Mouse (Mus musculus) spleen, postnatal 14 days (tissue): ENCODE data around the gene Yaf2.

Experiments
- DNase-seq, 2 experiments: peaks; one replicate each; pipeline ENCODE4 v3.0.0; 2021 to 2022; ENCODE audit warnings: low spot score in 2 of 2

The Yaf2 gene

DNA sequence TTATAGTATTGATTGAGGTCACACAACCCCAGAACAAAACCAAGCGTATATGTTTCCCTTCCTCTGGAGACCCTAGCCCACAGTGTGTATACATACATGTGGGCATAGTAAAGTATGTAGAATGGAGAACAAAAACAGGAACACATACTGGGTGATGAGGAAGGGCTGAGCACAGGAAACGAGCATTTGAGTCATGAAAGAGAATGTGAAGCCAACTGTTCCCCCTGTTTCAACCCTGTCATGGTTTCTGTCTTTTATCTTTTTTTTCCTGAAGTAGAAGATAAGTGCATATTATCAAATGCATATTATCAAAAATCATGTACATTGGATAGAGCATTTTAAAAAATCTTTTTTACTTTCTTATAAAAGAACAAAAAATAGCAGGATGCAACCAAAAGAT, 49.1 kb downstream of the Yaf2 start:
- no peak for DNase-seq

DNA sequence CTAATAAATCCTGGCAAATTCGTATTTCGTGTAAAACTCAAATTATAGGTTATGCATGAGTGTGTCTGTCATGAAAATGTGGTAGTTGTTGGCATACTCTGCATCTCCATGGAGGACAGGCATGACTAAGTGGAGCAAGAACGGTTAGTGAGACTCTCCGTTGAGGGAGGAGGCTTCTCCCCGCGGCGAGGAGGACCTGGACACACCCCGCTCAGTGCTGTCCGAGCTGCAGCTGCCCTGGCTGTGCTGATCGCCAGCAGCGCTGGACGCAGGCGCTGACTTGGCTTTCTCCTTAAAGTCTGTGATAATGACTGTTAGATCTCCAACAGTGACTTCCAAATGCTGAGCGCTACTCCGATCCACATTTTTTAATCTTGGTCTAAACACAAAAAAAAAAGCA, 51.5 kb downstream of the Yaf2 start:
- DNase-seq, result no peak

GRCm38 (mm10) chr15:93284326-93284725, 52.4 kb downstream of the Yaf2 start:
- DNase-seq, result no peak

- DNase-seq, result peak in 1 of 2 experiments; percentile 28
These were observed 53.4 kb downstream of the Yaf2 start for GRCm38 (mm10) chr15:93283349-93283748.

DNA sequence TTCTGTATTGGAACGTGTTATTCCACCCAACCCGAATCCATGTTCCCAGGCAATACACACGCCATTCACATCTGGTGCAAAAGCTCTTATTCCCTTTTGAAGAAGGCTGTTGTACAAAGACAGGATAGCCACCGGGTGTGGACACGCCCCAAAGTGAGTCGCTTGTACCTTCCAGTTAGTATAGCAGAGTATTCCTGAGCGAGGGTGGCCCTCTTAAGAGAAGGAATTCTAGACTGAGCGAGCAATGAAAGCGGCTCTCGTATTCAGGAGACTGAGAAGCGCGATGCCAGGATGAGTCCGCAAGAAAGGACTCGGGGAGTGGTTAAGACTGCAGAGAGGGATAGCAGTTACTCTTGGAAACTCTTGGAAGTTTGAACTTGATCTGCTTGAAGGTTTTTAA, 60.5 kb downstream of the Yaf2 start:
- DNase-seq, result no peak

DNA sequence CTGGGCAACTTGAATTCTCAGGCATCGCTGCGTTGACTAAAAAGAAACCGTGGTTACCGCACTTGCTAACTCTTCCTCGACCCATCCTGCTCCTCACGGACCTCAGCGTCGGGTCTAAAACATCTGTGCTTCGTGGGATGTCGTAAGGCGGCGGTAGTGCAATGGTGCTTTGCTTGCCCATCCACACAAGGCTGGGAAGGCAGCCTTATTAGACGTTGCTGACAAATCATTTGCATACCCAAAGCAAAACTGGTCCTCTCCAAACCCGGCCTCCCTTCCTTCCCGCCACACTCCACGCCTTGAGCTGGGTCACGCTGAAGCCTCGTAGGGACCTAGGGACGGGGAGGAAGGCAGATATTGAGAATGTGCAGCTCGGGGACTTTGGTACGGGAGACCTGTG, 61.1 kb downstream of the Yaf2 start:
- DNase-seq, result peak in 1 of 2 experiments; percentile 22

DNA sequence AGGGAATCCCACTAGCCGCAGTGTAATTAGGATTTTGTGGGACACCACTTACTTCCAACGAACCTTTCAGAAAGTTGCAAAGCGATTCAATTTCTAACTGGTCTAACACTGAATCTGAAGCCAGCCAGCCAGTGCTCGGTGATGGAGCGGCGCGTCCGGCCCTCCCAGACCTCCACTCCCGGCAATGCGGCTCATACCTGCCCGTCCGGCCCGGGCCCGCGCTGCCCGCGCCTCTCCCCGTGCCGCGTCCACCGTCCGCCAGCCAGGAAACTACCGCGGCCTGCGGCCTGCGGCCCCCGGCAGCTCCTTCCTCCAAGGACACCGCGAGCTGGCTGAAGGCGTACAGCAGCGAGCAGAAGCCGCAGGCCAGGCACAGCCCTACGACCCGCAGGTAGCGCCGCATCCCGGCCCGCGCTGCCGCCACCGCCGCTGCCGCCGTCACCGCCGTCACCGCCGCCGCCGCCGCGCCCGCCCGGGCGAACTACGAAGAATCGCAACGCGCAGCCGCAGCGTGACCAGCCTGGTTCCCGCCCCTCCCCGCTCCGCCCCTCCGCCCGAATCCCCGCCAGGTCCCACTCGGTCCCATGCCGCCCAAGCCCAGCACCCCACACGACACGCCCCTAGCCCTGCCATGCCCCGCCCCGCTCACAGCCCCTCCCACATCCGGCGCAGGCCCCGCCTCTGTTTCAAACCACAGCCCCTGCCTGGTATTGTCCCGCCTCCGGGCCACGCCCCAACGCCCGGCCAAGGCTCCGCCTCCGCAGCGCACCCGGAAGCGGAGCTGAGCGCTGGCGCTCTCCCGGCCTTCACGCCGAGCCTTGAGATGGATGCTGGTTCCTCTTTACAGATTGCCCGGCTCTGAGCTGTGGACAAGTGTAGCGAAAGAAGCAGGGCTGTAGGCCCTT, 61.8 kb downstream of the Yaf2 start, which contains the start of gene Gxylt1:
TSS of gene Gxylt1 (minus strand) at position 501 of the 905 bp plus-strand sequence.
- peak; percentile 100 for DNase-seq

DNA sequence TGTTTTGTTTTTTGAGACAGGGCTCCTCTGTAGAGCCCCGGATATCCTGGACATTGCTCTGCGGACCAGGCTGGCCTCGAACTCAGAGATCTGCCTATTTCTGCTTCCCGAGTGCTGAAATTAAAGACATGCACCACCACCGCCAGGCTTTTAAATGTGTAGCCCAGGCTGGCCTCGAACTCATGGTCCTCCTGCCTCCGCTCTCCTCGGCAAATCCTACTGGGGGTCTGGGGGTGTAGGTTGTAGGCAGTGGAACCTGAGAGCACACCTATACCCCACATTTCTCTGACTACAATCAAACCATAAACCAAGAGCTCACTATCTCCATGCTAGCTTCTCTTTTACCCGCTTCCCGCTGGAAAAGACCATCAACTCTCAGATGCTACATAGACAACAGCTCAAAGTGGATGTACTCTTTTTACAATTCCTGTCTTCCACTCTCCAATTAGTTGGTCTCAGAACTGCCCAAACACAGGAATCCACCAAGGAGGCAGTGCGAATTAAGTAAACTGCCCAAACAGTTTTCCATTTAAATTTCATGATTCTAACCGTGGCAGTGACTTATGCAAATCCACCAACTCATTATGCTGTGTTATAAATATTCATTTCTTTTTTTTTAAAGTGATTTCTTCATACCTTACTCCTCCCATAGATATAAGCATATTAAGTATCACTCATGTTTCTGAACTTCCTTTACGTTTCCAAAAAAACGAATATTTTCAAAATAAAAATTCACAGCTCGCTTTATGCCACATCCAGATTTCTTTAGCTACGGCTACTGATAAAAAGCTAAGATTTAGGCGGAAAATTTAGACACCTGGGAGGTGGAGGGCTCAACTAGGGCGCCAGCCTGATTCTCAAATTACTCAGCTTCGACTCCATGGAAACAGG, 62.7 kb downstream of the Yaf2 start:
- no peak for DNase-seq

DNA sequence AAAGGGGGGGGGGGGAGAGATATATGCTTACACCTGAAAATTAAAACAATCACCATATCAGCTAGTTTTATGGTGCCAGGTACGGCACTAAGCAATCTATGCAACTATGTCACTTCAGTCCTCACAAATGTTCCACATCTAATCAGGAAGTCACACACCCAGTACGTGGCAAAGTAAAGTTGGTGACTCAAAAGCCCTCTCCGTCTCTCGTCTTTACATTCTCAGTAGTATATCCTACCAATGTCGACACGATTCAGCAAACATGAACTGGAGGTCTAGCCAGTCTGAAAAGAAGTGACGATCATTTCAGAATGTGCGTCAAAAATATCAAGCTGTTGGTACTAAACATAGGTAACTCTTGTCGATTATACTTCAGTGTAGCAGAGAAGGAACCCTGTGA, 63.8 kb downstream of the Yaf2 start:
- DNase-seq, result no peak

DNA sequence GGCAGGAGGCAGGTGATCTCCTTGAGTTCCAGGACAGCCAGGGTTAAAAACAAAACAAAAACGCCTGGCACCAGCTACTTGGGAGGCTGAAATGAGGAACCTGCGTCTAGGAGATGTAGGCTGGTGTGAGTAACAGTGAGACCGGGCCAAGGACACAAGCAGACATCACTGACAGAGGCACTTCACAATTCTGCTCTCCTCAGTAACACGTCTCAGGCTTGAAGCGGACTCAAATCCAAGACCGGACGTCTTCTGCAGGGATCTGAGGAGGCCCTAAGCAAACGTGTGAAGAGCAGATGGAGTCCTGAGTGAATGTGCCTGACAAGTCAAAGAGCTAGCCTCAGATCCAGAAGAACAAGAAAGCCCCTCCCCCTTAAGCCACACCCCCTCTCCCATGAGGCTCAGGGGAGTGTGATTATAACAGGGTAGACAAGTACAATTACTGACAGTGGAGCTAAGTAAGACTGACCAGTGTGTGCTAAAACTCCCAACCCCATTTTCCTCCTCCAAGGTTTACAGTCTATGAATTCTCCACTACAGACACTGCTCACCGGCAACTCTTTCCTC, 66.4 kb downstream of the Yaf2 start:
- no peak for DNase-seq

DNA sequence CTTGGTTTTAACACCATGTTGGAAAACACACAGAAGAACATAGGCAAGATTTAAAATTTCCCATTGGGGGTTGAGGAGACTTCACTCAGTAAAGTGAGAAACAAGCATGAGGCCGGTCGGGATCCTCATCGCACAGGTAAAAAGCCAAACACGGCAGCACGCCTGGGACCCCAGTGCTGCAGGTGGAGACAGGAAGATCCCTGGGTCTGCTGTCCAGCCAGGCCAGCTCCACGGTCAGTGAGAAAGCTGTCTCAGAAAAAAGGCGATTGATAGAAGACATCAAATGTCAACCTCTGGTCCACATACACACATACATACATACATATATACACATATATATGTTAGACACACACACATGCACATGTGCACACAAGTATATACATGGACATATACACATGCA, 67.2 kb downstream of the Yaf2 start:
- DNase-seq, result no peak

GRCm38 (mm10) chr15:93268001-93268400, 68.7 kb downstream of the Yaf2 start:
- no peak for DNase-seq

DNA sequence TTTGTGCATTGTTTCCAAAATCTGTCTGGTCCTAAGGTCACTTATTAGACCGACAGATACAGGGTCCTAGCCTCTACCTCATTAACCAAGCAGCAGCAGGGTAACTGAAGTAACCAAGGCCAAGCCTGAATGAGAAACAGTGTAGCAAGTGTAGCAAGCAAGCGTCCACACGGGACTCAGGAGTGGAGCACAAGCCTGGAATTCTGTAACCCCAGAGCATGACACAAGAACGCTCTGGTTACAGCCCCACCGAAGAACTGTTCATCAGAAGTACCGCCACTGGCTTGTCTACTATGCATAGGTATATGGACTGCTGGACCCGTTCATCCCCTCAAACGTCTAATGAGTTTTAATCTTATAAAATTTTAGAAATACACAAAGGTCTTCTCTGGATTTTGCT, 69.3 kb downstream of the Yaf2 start:
- DNase-seq, result no peak

DNA sequence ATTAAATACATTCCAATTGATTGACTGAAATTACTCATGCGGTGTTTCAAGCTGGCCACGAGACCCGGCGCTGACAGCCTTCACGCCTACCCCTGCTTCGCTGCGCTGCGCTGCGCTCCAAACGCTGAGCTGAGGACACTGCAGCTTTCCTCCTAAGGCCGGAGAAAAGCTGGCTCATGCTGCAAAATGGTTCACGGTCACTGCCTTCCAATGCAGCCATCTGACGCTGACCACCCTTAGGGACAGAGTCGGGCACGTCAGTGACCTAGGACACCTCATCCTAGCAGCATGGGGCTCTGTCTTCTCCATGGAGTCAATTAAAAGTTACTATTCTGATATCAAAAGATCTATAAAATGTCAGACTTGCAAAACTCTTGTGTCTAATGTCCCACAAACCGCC, 70.4 kb downstream of the Yaf2 start:
- no peak for DNase-seq

DNA sequence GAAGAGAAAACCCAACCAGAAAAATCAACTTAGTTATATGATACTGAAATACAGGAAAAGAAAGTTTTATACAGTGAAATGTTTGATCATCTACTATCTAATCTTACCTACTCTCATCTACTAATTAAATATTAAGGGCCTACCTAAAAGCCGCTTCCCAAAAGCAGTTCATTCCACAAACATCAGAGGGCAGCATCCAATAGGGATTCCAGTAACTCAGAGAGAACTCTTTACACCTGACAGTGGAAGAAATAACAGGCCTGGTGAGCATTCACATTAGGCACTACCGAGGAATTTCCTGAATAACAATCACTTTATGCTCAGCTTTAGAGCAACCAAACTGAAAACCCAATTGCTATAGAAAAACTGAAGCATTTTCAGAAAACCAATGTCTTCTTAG, 71.0 kb downstream of the Yaf2 start:
- DNase-seq, result peak in 1 of 2 experiments; percentile 61

- no peak for DNase-seq
These were observed 71.5 kb downstream of the Yaf2 start for GRCm38 (mm10) chr15:93265231-93265630.

- no peak for DNase-seq
These were observed 72.5 kb downstream of the Yaf2 start for GRCm38 (mm10) chr15:93264221-93264620.

DNA sequence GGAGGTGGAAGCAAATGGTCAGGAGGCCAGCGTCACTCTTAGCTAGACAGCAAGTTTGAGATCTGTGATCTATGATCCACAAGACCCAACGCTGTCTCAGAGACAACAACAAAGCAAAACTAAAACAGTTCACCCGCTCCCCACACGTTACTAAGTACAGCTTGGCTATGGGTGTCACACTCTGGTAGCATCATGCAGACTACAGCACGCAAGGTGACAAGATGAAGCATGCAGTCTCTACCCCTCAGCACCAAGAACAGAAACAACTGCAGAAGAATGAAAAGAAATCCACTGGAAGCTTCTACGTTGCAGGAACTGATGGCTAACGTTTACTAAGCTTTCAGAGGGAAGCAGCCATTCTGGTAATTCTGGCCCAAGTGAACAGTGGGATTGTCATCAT, 73.2 kb downstream of the Yaf2 start:
- DNase-seq, result no peak

DNA sequence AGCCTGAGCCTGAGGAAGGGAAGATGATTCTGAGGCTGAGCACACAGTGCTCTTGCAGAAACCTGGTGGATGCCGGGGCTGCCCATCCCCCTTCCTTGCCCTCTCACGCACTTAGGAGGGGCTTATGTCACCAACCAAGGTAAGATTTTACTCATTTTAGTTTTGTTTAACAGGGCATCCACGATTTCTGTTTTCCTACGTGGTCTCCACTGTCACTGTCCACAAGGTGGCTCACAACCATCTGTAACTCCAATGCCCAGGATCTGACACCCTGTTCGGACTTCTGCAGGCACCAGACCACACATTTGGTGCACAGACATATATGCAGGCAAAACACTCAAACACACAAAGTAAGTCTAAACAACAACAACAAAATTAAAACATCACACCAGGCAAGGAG, 73.9 kb downstream of the Yaf2 start:
- DNase-seq, result no peak

GRCm38 (mm10) chr15:93262274-93262673, 74.5 kb downstream of the Yaf2 start:
- DNase-seq, result no peak

DNA sequence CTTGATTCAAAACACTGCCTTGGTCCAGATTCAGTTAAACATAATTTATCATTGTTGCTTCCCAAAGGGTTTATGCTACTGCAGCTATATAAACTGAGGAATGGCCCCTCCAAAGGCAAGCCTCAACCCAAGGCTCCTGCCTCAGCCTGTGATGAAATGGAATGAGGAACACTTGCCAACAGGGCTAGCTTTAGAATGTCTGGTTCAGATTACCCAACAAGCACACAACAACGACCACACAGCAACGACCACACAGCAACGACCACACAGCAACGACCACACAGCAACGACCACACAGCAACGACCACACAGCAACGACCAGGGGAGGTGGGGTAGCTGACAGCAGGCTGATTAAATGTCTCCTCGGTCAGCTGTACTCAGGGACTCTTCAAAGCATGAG, 76.8 kb downstream of the Yaf2 start:
- no peak for DNase-seq

GRCm38 (mm10) chr15:93255295-93255694, 81.4 kb downstream of the Yaf2 start:
- no peak for DNase-seq
